Mouse (Mus musculus): ENCODE measurements around the gene Bcs1l. TPM values are rescaled to one million over a fixed set of nuclear protein-coding genes. Genes with fewer than 3 reads are reported as not detected.

Bcs1l gene
- 36.5 and 45.8 TPM in 2 replicates for total RNA-seq (2014; fragmentation: Nextera tagmentation)
- total RNA-seq (2017) = 25.8 and 26.8 TPM in 2 replicates
- 3.6 and 4.8 TPM in 2 replicates for polyA plus RNA-seq (2012)

- Histone ChIP-seq H3K9me3 (replicated peaks) (no peaks in the 10 kb centered on the region), H3K27me3 (ENCODE audit: insufficient read depth, low read length) (no peaks in the 10 kb centered on the region), H3K36me3 (replicated peaks) (peaks cover 63% of the 10 kb centered on the region), H3K4me3 (ENCODE audit: low read depth, low read length) (peak within 1 kb of the TSS; percentile 77), H3K4me1 (ENCODE audit: insufficient read depth, low read depth, low read length) (peaks cover 56% of the 10 kb centered on the region)
- DNase-seq (ENCODE audit: low spot score) (peak; percentile 98), ATAC-seq (ENCODE audit: extremely low read depth, insufficient number of reproducible peaks, low FRiP score, poor library complexity, severe bottlenecking) (peak; percentile 97)
- no peak for TF ChIP-seq GATA1 (IDR thresholded peaks at IDR 0.05; ENCODE audit: borderline replicate concordance, low read length)
- no peak for TF ChIP-seq TAL1 (conservative IDR thresholded peaks at IDR 0.05; ENCODE audit: low read depth, low read length)
- TF ChIP-seq POLR2AphosphoS5 (IDR thresholded peaks at IDR 0.05; ENCODE audit: insufficient replicate concordance, low read depth, low read length) = no peak
- TF ChIP-seq CTCF (IDR thresholded peaks at IDR 0.05; ENCODE audit: low read depth, low read length) = no peak
- no peak for TF ChIP-seq GATA2 (IDR thresholded peaks at IDR 0.05; ENCODE audit: borderline replicate concordance, low read depth, low read length)
These were observed at the start of gene Bcs1l, which contains the start of gene Zfp142 for GRCm38 (mm10) chr1:74587773-74588445. Gene Bcs1l (plus strand): TSS chr1:74588289. Gene Zfp142 (minus strand): TSS chr1:74588246.

- Histone ChIP-seq H3K9me3 (replicated peaks) (no peaks in the 10 kb centered on the region), H3K27me3 (ENCODE audit: insufficient read depth, low read length) (peaks cover 17% of the 10 kb centered on the region), H3K4me3 (ENCODE audit: low read depth, low read length) (no peak overlapping the region), H3K4me1 (ENCODE audit: insufficient read depth, low read depth, low read length) (peaks cover 4% of the 10 kb centered on the region; the same call in 1 of the 2 replicates), H3K36me3 (replicated peaks) (no peaks in the 10 kb centered on the region)
- DNase-seq (ENCODE audit: low spot score) (no peak), ATAC-seq (ENCODE audit: extremely low read depth, insufficient number of reproducible peaks, low FRiP score, poor library complexity, severe bottlenecking) (no peak)
- TF ChIP-seq GATA1 (IDR thresholded peaks at IDR 0.05; ENCODE audit: borderline replicate concordance, low read length) (no peak), TAL1 (conservative IDR thresholded peaks at IDR 0.05; ENCODE audit: low read depth, low read length) (no peak), GATA2 (IDR thresholded peaks at IDR 0.05; ENCODE audit: borderline replicate concordance, low read depth, low read length) (no peak), CTCF (IDR thresholded peaks at IDR 0.05; ENCODE audit: low read depth, low read length) (no peak), POLR2AphosphoS5 (IDR thresholded peaks at IDR 0.05; ENCODE audit: insufficient replicate concordance, low read depth, low read length) (no peak)
These were observed 49.4 kb upstream of the Bcs1l start for GRCm38 (mm10) chr1:74538650-74539049.

GRCm38 (mm10) chr1:74542451-74542961 is 45.6 kb upstream of the Bcs1l start, which contains the start of gene Plcd4:
Gene Plcd4 (plus strand): TSS chr1:74542888.
- Histone ChIP-seq H3K27me3 (ENCODE audit: insufficient read depth, low read length) (peaks cover 48% of the 10 kb centered on the region), H3K9me3 (replicated peaks) (no peaks in the 10 kb centered on the region), H3K4me1 (ENCODE audit: insufficient read depth, low read depth, low read length) (peaks cover 4% of the 10 kb centered on the region; the same call in 1 of the 2 replicates), H3K4me3 (ENCODE audit: low read depth, low read length) (no peak within 1 kb of the TSS), H3K36me3 (replicated peaks) (no peaks in the 10 kb centered on the region)
- no peak for ATAC-seq (ENCODE audit: extremely low read depth, insufficient number of reproducible peaks, low FRiP score, poor library complexity, severe bottlenecking)
- TF ChIP-seq GATA1 (IDR thresholded peaks at IDR 0.05; ENCODE audit: borderline replicate concordance, low read length) (no peak), CTCF (IDR thresholded peaks at IDR 0.05; ENCODE audit: low read depth, low read length) (no peak), GATA2 (IDR thresholded peaks at IDR 0.05; ENCODE audit: borderline replicate concordance, low read depth, low read length) (no peak), TAL1 (conservative IDR thresholded peaks at IDR 0.05; ENCODE audit: low read depth, low read length) (no peak), POLR2AphosphoS5 (IDR thresholded peaks at IDR 0.05; ENCODE audit: insufficient replicate concordance, low read depth, low read length) (no peak)
- DNase-seq (ENCODE audit: low spot score) = no peak

GRCm38 (mm10) chr1:74544184-74544583 is 43.9 kb upstream of the Bcs1l start, which contains the start of gene Usp37:
Gene Usp37 (minus strand): TSS chr1:74544284.
- Histone ChIP-seq H3K27me3 (ENCODE audit: insufficient read depth, low read length) (peaks cover 62% of the 10 kb centered on the region), H3K4me3 (ENCODE audit: low read depth, low read length) (no peak within 1 kb of the TSS), H3K4me1 (ENCODE audit: insufficient read depth, low read depth, low read length) (no peaks in the 10 kb centered on the region), H3K36me3 (replicated peaks) (no peaks in the 10 kb centered on the region), H3K9me3 (replicated peaks) (no peaks in the 10 kb centered on the region)
- no peak for ATAC-seq (ENCODE audit: extremely low read depth, insufficient number of reproducible peaks, low FRiP score, poor library complexity, severe bottlenecking)
- no peak for DNase-seq (ENCODE audit: low spot score)
- no peak for TF ChIP-seq CTCF (IDR thresholded peaks at IDR 0.05; ENCODE audit: low read depth, low read length)
- TF ChIP-seq GATA2 (IDR thresholded peaks at IDR 0.05; ENCODE audit: borderline replicate concordance, low read depth, low read length) = no peak
- TF ChIP-seq GATA1 (IDR thresholded peaks at IDR 0.05; ENCODE audit: borderline replicate concordance, low read length) = no peak
- no peak for TF ChIP-seq POLR2AphosphoS5 (IDR thresholded peaks at IDR 0.05; ENCODE audit: insufficient replicate concordance, low read depth, low read length)
- TF ChIP-seq TAL1 (conservative IDR thresholded peaks at IDR 0.05; ENCODE audit: low read depth, low read length) = no peak

- Histone ChIP-seq H3K9me3 (replicated peaks) (no peaks in the 10 kb centered on the region), H3K4me3 (ENCODE audit: low read depth, low read length) (no peak overlapping the region), H3K4me1 (ENCODE audit: insufficient read depth, low read depth, low read length) (no peaks in the 10 kb centered on the region), H3K36me3 (replicated peaks) (peaks cover 5% of the 10 kb centered on the region), H3K27me3 (ENCODE audit: insufficient read depth, low read length) (peaks cover 21% of the 10 kb centered on the region)
- ATAC-seq (ENCODE audit: extremely low read depth, insufficient number of reproducible peaks, low FRiP score, poor library complexity, severe bottlenecking) (no peak), DNase-seq (ENCODE audit: low spot score) (no peak)
- TF ChIP-seq CTCF (IDR thresholded peaks at IDR 0.05; ENCODE audit: low read depth, low read length) (no peak), GATA1 (IDR thresholded peaks at IDR 0.05; ENCODE audit: borderline replicate concordance, low read length) (no peak), GATA2 (IDR thresholded peaks at IDR 0.05; ENCODE audit: borderline replicate concordance, low read depth, low read length) (no peak), TAL1 (conservative IDR thresholded peaks at IDR 0.05; ENCODE audit: low read depth, low read length) (no peak), POLR2AphosphoS5 (IDR thresholded peaks at IDR 0.05; ENCODE audit: insufficient replicate concordance, low read depth, low read length) (no peak)
These were observed 29.0 kb upstream of the Bcs1l start for GRCm38 (mm10) chr1:74559061-74559460.

- DNase-seq (ENCODE audit: low spot score) (no peak), ATAC-seq (ENCODE audit: extremely low read depth, insufficient number of reproducible peaks, low FRiP score, poor library complexity, severe bottlenecking) (no peak)
- no peak for TF ChIP-seq TAL1 (conservative IDR thresholded peaks at IDR 0.05; ENCODE audit: low read depth, low read length)
- TF ChIP-seq CTCF (IDR thresholded peaks at IDR 0.05; ENCODE audit: low read depth, low read length) = no peak
- no peak for TF ChIP-seq POLR2AphosphoS5 (IDR thresholded peaks at IDR 0.05; ENCODE audit: insufficient replicate concordance, low read depth, low read length)
- peaks cover 67% of the 10 kb centered on the region for H3K36me3 ChIP-seq (replicated peaks)
- H3K27me3 ChIP-seq (ENCODE audit: insufficient read depth, low read length) = 0 out of 2 replicates have a peak, but pooled peaks cover 3% of the 10 kb centered on the region
- peaks cover 10% of the 10 kb centered on the region for H3K4me1 ChIP-seq (ENCODE audit: insufficient read depth, low read depth, low read length)
- H3K9me3 ChIP-seq (replicated peaks) = no peaks in the 10 kb centered on the region
- H3K4me3 ChIP-seq (ENCODE audit: low read depth, low read length) = no peak overlapping the region
These were observed 22.3 kb upstream of the Bcs1l start for GRCm38 (mm10) chr1:74565834-74566233.

Data from G1E (cell line).